Mouse (Mus musculus) right cerebral cortex, postnatal 4 days (tissue): ENCODE measurements around the gene Hist2h2aa1.
"Not testable (repeated sequence)": the region's sequence is repeated elsewhere in the genome, so short reads cannot be mapped to it uniquely, and the experiment has no call there.

Experiments used
- DNase-seq: peaks from one replicate; pipeline ENCODE4 v3.0.0-alpha.2; 2022

Hist2h2aa1 gene

GRCm38 (mm10) chr3:96287334-96287733 lies 42.0 kb downstream of the Hist2h2aa1 start:
- not testable (repeated sequence) for DNase-seq

GRCm38 (mm10) chr3:96289201-96289600 lies 43.9 kb downstream of the Hist2h2aa1 start:
- no peak for DNase-seq

GRCm38 (mm10) chr3:96290727-96291126 lies 45.4 kb downstream of the Hist2h2aa1 start:
- not testable (repeated sequence) for DNase-seq

GRCm38 (mm10) chr3:96292641-96293040 lies 47.3 kb downstream of the Hist2h2aa1 start:
- DNase-seq, result no peak

- no peak for DNase-seq
These were observed 48.1 kb downstream of the Hist2h2aa1 start for GRCm38 (mm10) chr3:96293368-96293767.

- no peak for DNase-seq
These were observed 48.5 kb downstream of the Hist2h2aa1 start, which contains the start of gene Fcgr1 for GRCm38 (mm10) chr3:96293787-96294186. TSS of gene Fcgr1 (minus strand) at chr3:96293969.
